In the genomic region with DNA sequence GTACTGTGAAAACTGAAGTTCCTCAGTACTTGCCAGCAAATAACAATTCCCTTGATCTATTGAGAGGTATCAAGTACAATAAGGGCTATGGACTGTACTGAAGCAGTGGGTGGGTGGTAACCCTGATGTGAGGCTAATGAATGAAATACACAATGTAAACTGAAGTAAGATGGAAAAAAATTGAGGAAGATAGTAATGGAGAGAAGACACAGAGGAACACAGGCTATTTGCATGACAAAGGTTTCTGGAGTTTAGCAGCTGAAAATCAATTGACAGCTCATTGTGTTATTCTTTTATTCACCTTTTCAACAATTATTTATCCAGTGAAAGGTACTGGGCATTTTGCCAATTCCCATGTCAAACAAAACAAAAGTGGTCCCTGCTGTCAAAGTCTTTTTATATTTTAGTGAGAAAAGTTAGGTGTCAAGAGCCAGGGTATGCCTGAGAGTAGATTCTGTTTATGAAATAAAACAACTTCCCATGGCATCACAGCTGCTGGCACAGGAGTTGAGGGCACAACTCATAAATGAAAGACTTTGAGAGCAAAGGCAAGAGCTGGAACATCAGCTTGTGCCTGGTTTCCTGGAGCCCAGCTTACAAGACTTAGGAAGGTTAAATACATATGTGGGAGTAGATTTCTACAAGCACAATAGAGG, we compare ENCODE assay signal across 23 mouse cellular contexts.
A peak's percentile ranks its signal among the peaks of the same experiment; 100 is the strongest.
DNase-seq lines count a peak whose midpoint lies in the region; ATAC-seq and TF ChIP-seq lines count a peak whose summit lies in the region.
"Had no signal": no experiment of that assay in that cellular context is flagged by ENCODE, and none has a peak within 500 bp of the region (broad histone marks: within the 10 kb centered on the region; RNA-seq: fewer than 3 reads in every experiment).

No protein-coding gene starts in this region.

- no peak overlapping the region for H3K4me2 ChIP-seq in hindbrain, embryonic 11.5 days (replicated peaks; ENCODE audit: low read depth, low read length)
- no peak overlapping the region for H3K4me2 ChIP-seq in forebrain, postnatal 0 days (ENCODE audit: low read depth)
- H3K4me2 ChIP-seq in midbrain, embryonic 14.5 days (ENCODE audit: low read length), result no peak overlapping the region
- H3K4me2 ChIP-seq: embryonic facial prominence, embryonic 13.5 days had no signal

- H3K9me3 ChIP-seq in hindbrain, embryonic 11.5 days (ENCODE audit: control insufficient read depth, low read length), result no peaks in the 10 kb centered on the region
- no peaks in the 10 kb centered on the region for H3K9me3 ChIP-seq in hindbrain, embryonic 10.5 days
- H3K9me3 ChIP-seq in forebrain, postnatal 0 days (ENCODE audit: low read length), result no peaks in the 10 kb centered on the region
- H3K9me3 ChIP-seq in midbrain, embryonic 14.5 days (ENCODE audit: control insufficient read depth, low read length), result no peaks in the 10 kb centered on the region
- H3K9me3 ChIP-seq: embryonic facial prominence, embryonic 13.5 days; G1E; heart, embryonic 10.5 days had no signal

- H3K36me3 ChIP-seq in hindbrain, embryonic 11.5 days (ENCODE audit: control insufficient read depth, insufficient read depth, low read length), result no peaks in the 10 kb centered on the region
- H3K36me3 ChIP-seq in hindbrain, embryonic 10.5 days, result no peaks in the 10 kb centered on the region
- H3K36me3 ChIP-seq in forebrain, postnatal 0 days (ENCODE audit: insufficient read depth), result no peaks in the 10 kb centered on the region
- H3K36me3 ChIP-seq in midbrain, embryonic 14.5 days (ENCODE audit: control insufficient read depth, insufficient read depth, low read length), result no peaks in the 10 kb centered on the region
- H3K36me3 ChIP-seq: embryonic facial prominence, embryonic 13.5 days; G1E; heart, embryonic 10.5 days had no signal

- no peaks in the 10 kb centered on the region for H3K4me1 ChIP-seq in hindbrain, embryonic 11.5 days (replicated peaks; ENCODE audit: control insufficient read depth, insufficient read depth, low read length)
- H3K4me1 ChIP-seq in hindbrain, embryonic 10.5 days (replicated peaks), result peaks cover 4% of the 10 kb centered on the region; the same call in 1 of the 2 replicates
- H3K4me1 ChIP-seq in forebrain, postnatal 0 days (ENCODE audit: insufficient read depth), result no peaks in the 10 kb centered on the region
- H3K4me1 ChIP-seq in midbrain, embryonic 14.5 days (ENCODE audit: control insufficient read depth, insufficient read depth, low read length), result no peaks in the 10 kb centered on the region
- H3K4me1 ChIP-seq: embryonic facial prominence, embryonic 13.5 days; heart, embryonic 10.5 days had no signal

- H3K4me3 ChIP-seq in hindbrain, embryonic 11.5 days (ENCODE audit: low read depth, low read length), result no peak overlapping the region
- H3K4me3 ChIP-seq in hindbrain, embryonic 10.5 days, result no peak overlapping the region
- no peak overlapping the region for H3K4me3 ChIP-seq in forebrain, postnatal 0 days (ENCODE audit: low read depth, low read length)
- H3K4me3 ChIP-seq in midbrain, embryonic 14.5 days (replicated peaks; ENCODE audit: low read depth, low read length), result no peak overlapping the region
- H3K4me3 ChIP-seq: embryonic facial prominence, embryonic 13.5 days; heart, embryonic 10.5 days; left cerebral cortex, adult 2 months; myocyte had no signal

- no peak overlapping the region for H3K9ac ChIP-seq in hindbrain, embryonic 11.5 days (ENCODE audit: low read depth, low read length)
- no peak overlapping the region for H3K9ac ChIP-seq in forebrain, postnatal 0 days
- no peak overlapping the region for H3K9ac ChIP-seq in midbrain, embryonic 14.5 days (replicated peaks; ENCODE audit: low read length)
- H3K9ac ChIP-seq: embryonic facial prominence, embryonic 13.5 days had no signal

- ATAC-seq in hindbrain, embryonic 11.5 days (ENCODE audit: low FRiP score), result peak; percentile 81
- peak; percentile 61; the same call in 1 of the 2 replicates for ATAC-seq in forebrain, postnatal 0 days
- ATAC-seq in midbrain, embryonic 14.5 days (ENCODE audit: low FRiP score, low TSS enrichment), result peak; percentile 71
- ATAC-seq: lung, postnatal 0 days had no signal

- peak; percentile 21 for DNase-seq in hindbrain, embryonic 11.5 days (ENCODE audit: low spot score)
- no peak for DNase-seq in hindbrain, embryonic 10.5 days (ENCODE audit: low spot score)
- DNase-seq in brain, adult 2 months (ENCODE audit: low read depth, low spot score), result peak; percentile 1
- DNase-seq in forebrain, postnatal 0 days, result peak; percentile 19
- peak; percentile 57 for DNase-seq in midbrain, embryonic 14.5 days
- DNase-seq in cerebellum, postnatal 25 days, result no peak
- DNase-seq in cerebellum, postnatal 14 days, result no peak
- no peak for DNase-seq in kidney, postnatal 14 days
- DNase-seq: adrenal gland, postnatal 25 days; cerebellum, adult 18-20 months; heart, postnatal 10 days; kidney, adult 8-10 months; kidney, postnatal 36 days; left cerebral cortex, postnatal 4 days; liver; right cerebral cortex, postnatal 4 days had no signal

- no peak for TF ChIP-seq CTCF in forebrain, postnatal 0 days (IDR thresholded peaks at IDR 0.05; ENCODE audit: low read depth)

- no peaks in the 10 kb centered on the region for H3K27me3 ChIP-seq in hindbrain, embryonic 11.5 days (ENCODE audit: control insufficient read depth, insufficient read depth, low read length)
- H3K27me3 ChIP-seq in hindbrain, embryonic 10.5 days (ENCODE audit: insufficient read depth, poor library complexity, severe bottlenecking), result no peaks in the 10 kb centered on the region
- H3K27me3 ChIP-seq in forebrain, postnatal 0 days (ENCODE audit: insufficient read depth, low read length), result no peaks in the 10 kb centered on the region
- H3K27me3 ChIP-seq in midbrain, embryonic 14.5 days (ENCODE audit: control insufficient read depth, insufficient read depth, low read length), result no peaks in the 10 kb centered on the region
- H3K27me3 ChIP-seq: embryonic facial prominence, embryonic 13.5 days had no signal

- no peak overlapping the region for H3K27ac ChIP-seq in hindbrain, embryonic 11.5 days (ENCODE audit: low read depth, low read length)
- H3K27ac ChIP-seq in hindbrain, embryonic 10.5 days, result no peak overlapping the region
- no peak overlapping the region for H3K27ac ChIP-seq in forebrain, postnatal 0 days (ENCODE audit: low read depth, low read length)
- no peak overlapping the region for H3K27ac ChIP-seq in midbrain, embryonic 14.5 days (replicated peaks; ENCODE audit: low read depth, low read length)
- H3K27ac ChIP-seq: embryonic facial prominence, embryonic 13.5 days; heart, embryonic 10.5 days; left cerebral cortex, adult 2 months; stomach, postnatal 0 days had no signal

Comparison
In these comparisons a context has a peak if more than half of its experiments do, and no peak if none do; other contexts are left out.
1. DNase-seq: peak in hindbrain, embryonic 11.5 days (single experiment), brain, adult 2 months (single experiment), forebrain, postnatal 0 days (single experiment) and midbrain, embryonic 14.5 days (single experiment); none in hindbrain, embryonic 10.5 days (single experiment), cerebellum, postnatal 25 days (0 of 2), cerebellum, postnatal 14 days (0 of 2) and kidney, postnatal 14 days (single experiment).
2. Peak in every context shown above with its lines, with median percentiles within 50 percentile points of each other: ATAC-seq.